Mouse (Mus musculus) regulatory T cell (primary cell): ENCODE measurements around the gene Ablim1.

ENCODE experiments used
- in situ Hi-C: fragments of 300-600 bp; cut with MboI, MseI; formaldehyde crosslinking; loops from one replicate; pipeline ENCODE4 v1.15.1; 2025; ENCODE audit warnings: high pct_unique_total_duplicates

Ablim1 gene

GRCm38 (mm10) chr19:57343860-57344259, 29.1 kb upstream of the Ablim1 start:
- in situ Hi-C loops, result loop anchor here (5.0 kb wide), 1 partner anchor 277 kb away; no protein-coding TSS in a partner anchor

- in situ Hi-C loops, result loop anchor here (5.0 kb wide), 1 partner anchor 274 kb away; no protein-coding TSS in a partner anchor
Observed at GRCm38 (mm10) chr19:57340900-57341742, 26.4 kb upstream of the Ablim1 start.

GRCm38 (mm10) chr19:57339281-57339864, 24.7 kb upstream of the Ablim1 start:
- in situ Hi-C loops, result no loop called here

- in situ Hi-C loops, result no loop called here
Observed at GRCm38 (mm10) chr19:57335135-57335534, 20.4 kb upstream of the Ablim1 start.

- in situ Hi-C loops, result no loop called here
Observed at GRCm38 (mm10) chr19:57333356-57333755, 18.6 kb upstream of the Ablim1 start.

GRCm38 (mm10) chr19:57331237-57331636, 16.5 kb upstream of the Ablim1 start:
- in situ Hi-C loops, result no loop called here

GRCm38 (mm10) chr19:57330309-57330708, 15.6 kb upstream of the Ablim1 start:
- in situ Hi-C loops, result no loop called here

- in situ Hi-C loops, result no loop called here
Observed at GRCm38 (mm10) chr19:57328792-57329191, 14.1 kb upstream of the Ablim1 start.

GRCm38 (mm10) chr19:57328269-57328668, 13.6 kb upstream of the Ablim1 start:
- in situ Hi-C loops, result no loop called here

- in situ Hi-C loops, result no loop called here
Observed at GRCm38 (mm10) chr19:57327679-57328078, 13.0 kb upstream of the Ablim1 start.

- in situ Hi-C loops, result no loop called here
Observed at GRCm38 (mm10) chr19:57325748-57326300, 11.1 kb upstream of the Ablim1 start.

- in situ Hi-C loops, result loop anchor here (5.0 kb wide), 1 partner anchor 161 kb away; no protein-coding TSS in a partner anchor
Observed at GRCm38 (mm10) chr19:57323087-57323486, 8.4 kb upstream of the Ablim1 start.

GRCm38 (mm10) chr19:57322491-57322890, 7.8 kb upstream of the Ablim1 start:
- in situ Hi-C loops, result loop anchor here (5.0 kb wide), 1 partner anchor 160 kb away; no protein-coding TSS in a partner anchor

- in situ Hi-C loops, result loop anchor here (5.0 kb wide), 1 partner anchor 160 kb away; no protein-coding TSS in a partner anchor
Observed at GRCm38 (mm10) chr19:57321839-57322238, 7.1 kb upstream of the Ablim1 start.

GRCm38 (mm10) chr19:57320656-57321382, 6.1 kb upstream of the Ablim1 start:
- in situ Hi-C loops, result loop anchor here (5.0 kb wide), 1 partner anchor 159 kb away; no protein-coding TSS in a partner anchor

GRCm38 (mm10) chr19:57316597-57316996, 1.9 kb upstream of the Ablim1 start:
- in situ Hi-C loops, result no loop called here

GRCm38 (mm10) chr19:57315013-57315565, 370 bp upstream of the Ablim1 start:
- in situ Hi-C loops, result no loop called here

GRCm38 (mm10) chr19:57313891-57314345, 801 bp downstream of the Ablim1 start:
- in situ Hi-C loops, result no loop called here

- in situ Hi-C loops, result no loop called here
Observed at GRCm38 (mm10) chr19:57313226-57313625, 1.5 kb downstream of the Ablim1 start.

- in situ Hi-C loops, result no loop called here
Observed at GRCm38 (mm10) chr19:57309980-57310379, 4.7 kb downstream of the Ablim1 start.

GRCm38 (mm10) chr19:57306601-57307000, 8.1 kb downstream of the Ablim1 start:
- in situ Hi-C loops, result no loop called here
